Mouse (Mus musculus): ENCODE measurements around the gene Nap1l5. TPM values are rescaled to one million over a fixed set of nuclear protein-coding genes. Genes with fewer than 3 reads are reported as not detected.

The Nap1l5 gene
- total and polyA plus RNA-seq, 3 experiments: not detected

GRCm38 (mm10) chr6:58931149-58931548, 24.3 kb upstream of the Nap1l5 start:
- Histone ChIP-seq H3K4me1 (ENCODE audit: control insufficient read depth in 1 of 2, insufficient read depth in 2 of 2) (peaks cover 18 to 49% of the 10 kb centered on the region in 2 experiments), H3K79me2 (replicated peaks; ENCODE audit: control insufficient read depth, extremely low read depth, insufficient read depth, poor library complexity, severe bottlenecking) (no peaks in the 10 kb centered on the region), H3K27me3 (replicated peaks) (no peaks in the 10 kb centered on the region), H3K36me3 (replicated peaks in 1 of 2; ENCODE audit: control insufficient read depth in 1 of 2, insufficient read depth in 1 of 2, low read length in 1 of 2) (no peaks in the 10 kb centered on the region), H3K4me2 (ENCODE audit: insufficient read depth, low read depth, poor library complexity, severe bottlenecking) (0 out of 2 replicates have a peak overlapping the region, but pooled peaks have one; percentile 38), H3K27ac (ENCODE audit: insufficient read depth, low read depth) (peak overlapping the region; percentile 20), H3K9ac (ENCODE audit: insufficient read depth, low read depth) (no peak overlapping the region), H3K9me3 (replicated peaks; ENCODE audit: low read length) (no peaks in the 10 kb centered on the region), H3K4me3 (replicated peaks in 1 of 3; ENCODE audit: low read depth in 2 of 3, low read length in 2 of 3, poor library complexity in 1 of 3) (no peak overlapping the region)
- dilution Hi-C loops (cut with MboI; ENCODE audit: extremely low pct_ligation_motif_present, extremely low pct_unique_long_range_greater_than_20kb, low sequenced_read_pairs): no loop called here
- in situ Hi-C loops (cut with MboI; ENCODE audit: low pct_ligation_motif_present, low pct_unique_long_range_greater_than_20kb, low sequenced_read_pairs): no loop called here
- TF ChIP-seq BHLHE40 (IDR thresholded peaks at IDR 0.05; ENCODE audit: low read depth, low read length): peak; percentile 84
- TF ChIP-seq ELF1 (IDR thresholded peaks at IDR 0.05; ENCODE audit: low read depth, low read length): no peak
- TF ChIP-seq CHD1 (IDR thresholded peaks at IDR 0.05; ENCODE audit: low read depth, low read length): no peak
- no peak for TF ChIP-seq NELFE (IDR thresholded peaks at IDR 0.05; ENCODE audit: low read depth, low read length)
- peak; percentile 49 for TF ChIP-seq IRF4 (IDR thresholded peaks at IDR 0.05; ENCODE audit: low read depth, low read length)
- peak; percentile 54 for TF ChIP-seq EP300 (IDR thresholded peaks at IDR 0.05; ENCODE audit: low read length)
- no peak for TF ChIP-seq CTCF (conservative IDR thresholded peaks at IDR 0.05 in 1 of 2, IDR thresholded peaks at IDR 0.05 in 1 of 2; ENCODE audit: low read depth in 2 of 2, low read length in 2 of 2)
- no peak for TF ChIP-seq ZKSCAN1 (IDR thresholded peaks at IDR 0.05; ENCODE audit: borderline replicate concordance, low read depth, low read length)
- TF ChIP-seq KAT2A (IDR thresholded peaks at IDR 0.05; ENCODE audit: insufficient replicate concordance, low read length): 0 out of 2 replicates have a peak, but pooled peaks have one; percentile 21
- TF ChIP-seq ZC3H11A (IDR thresholded peaks at IDR 0.05; ENCODE audit: low read depth, low read length): no peak
- TF ChIP-seq MAFK (IDR thresholded peaks at IDR 0.05; ENCODE audit: insufficient replicate concordance, low read length): 0 out of 2 replicates have a peak, but pooled peaks have one; percentile 50
- no peak for TF ChIP-seq RAD21 (IDR thresholded peaks at IDR 0.05; ENCODE audit: low read depth, low read length)
- TF ChIP-seq UBTF (IDR thresholded peaks at IDR 0.05; ENCODE audit: low read depth, low read length): no peak
- TF ChIP-seq JUN (IDR thresholded peaks at IDR 0.05; ENCODE audit: insufficient read depth, low read depth, low read length): no peak
- no peak for TF ChIP-seq POLR2A (IDR thresholded peaks at IDR 0.05; ENCODE audit: low read depth, low read length)
- no peak for TF ChIP-seq ZNF384 (IDR thresholded peaks at IDR 0.05; ENCODE audit: low read depth, low read length)
- peak; percentile 2; the same call in 1 of the 2 replicates for TF ChIP-seq MXI1 (IDR thresholded peaks at IDR 0.05; ENCODE audit: low read depth, low read length)
- TF ChIP-seq E2F4 (IDR thresholded peaks at IDR 0.05; ENCODE audit: insufficient replicate concordance, low read depth, low read length): no peak
- no peak for TF ChIP-seq NRF1 (IDR thresholded peaks at IDR 0.05; ENCODE audit: low read depth, low read length)
- no peak; the same call in 1 of the 2 replicates for TF ChIP-seq JUND (conservative IDR thresholded peaks at IDR 0.05; ENCODE audit: low read depth, low read length)
- peak; percentile 74 for TF ChIP-seq ETS1 (conservative IDR thresholded peaks at IDR 0.05; ENCODE audit: low read depth, low read length)
- TF ChIP-seq MEF2A (IDR thresholded peaks at IDR 0.05; ENCODE audit: borderline replicate concordance, low read depth, low read length): peak; percentile 31; the same call in 1 of the 2 replicates
- TF ChIP-seq RCOR1 (conservative IDR thresholded peaks at IDR 0.05; ENCODE audit: low read depth, low read length): no peak
- no peak for TF ChIP-seq GABPA (IDR thresholded peaks at IDR 0.05; ENCODE audit: insufficient replicate concordance, low read depth, low read length)
- TF ChIP-seq TBP (conservative IDR thresholded peaks at IDR 0.05; ENCODE audit: low read depth, low read length): peak; percentile 51; the same call in 1 of the 2 replicates
- no peak for TF ChIP-seq SMC3 (IDR thresholded peaks at IDR 0.05; ENCODE audit: low read depth, low read length)
- TF ChIP-seq USF1 (IDR thresholded peaks at IDR 0.05; ENCODE audit: low read depth, low read length): peak; percentile 73
- no peak for TF ChIP-seq POLR2AphosphoS2 (IDR thresholded peaks at IDR 0.05; ENCODE audit: low read depth, low read length)
- TF ChIP-seq CHD2 (IDR thresholded peaks at IDR 0.05; ENCODE audit: low read length): no peak
- no peak for TF ChIP-seq PAX5 (IDR thresholded peaks at IDR 0.05; ENCODE audit: low read length)
- TF ChIP-seq USF2 (conservative IDR thresholded peaks at IDR 0.05; ENCODE audit: low read depth, low read length): peak; percentile 76
- TF ChIP-seq MYC (IDR thresholded peaks at IDR 0.05; ENCODE audit: low read depth, low read length): peak; percentile 30
- no peak for TF ChIP-seq HCFC1 (IDR thresholded peaks at IDR 0.05; ENCODE audit: low read depth, low read length)
- TF ChIP-seq MAZ (IDR thresholded peaks at IDR 0.05; ENCODE audit: low read depth, low read length): no peak
- TF ChIP-seq ZMIZ1 (IDR thresholded peaks at IDR 0.05; ENCODE audit: low read depth, low read length): no peak
- peak; percentile 34; the same call in 1 of the 2 replicates for TF ChIP-seq TCF12 (IDR thresholded peaks at IDR 0.05; ENCODE audit: low read depth, low read length)
- no peak; the same call in 1 of the 2 replicates for TF ChIP-seq SIN3A (IDR thresholded peaks at IDR 0.05; ENCODE audit: low read length)
- TF ChIP-seq MAX (IDR thresholded peaks at IDR 0.05; ENCODE audit: low read length): no peak; the same call in 1 of the 2 replicates
- DNase-seq (ENCODE audit: extremely low read depth): peak; percentile 90

All from CH12.LX (cell line).